Mouse (Mus musculus): ENCODE measurements at regions not wholly inside any gene's neighbourhood (a gene's known extent, or its start where the extent isn't known, plus 50 kb on each side); places are given as distances from the start of the nearest gene placed in this dataset.

DNA sequence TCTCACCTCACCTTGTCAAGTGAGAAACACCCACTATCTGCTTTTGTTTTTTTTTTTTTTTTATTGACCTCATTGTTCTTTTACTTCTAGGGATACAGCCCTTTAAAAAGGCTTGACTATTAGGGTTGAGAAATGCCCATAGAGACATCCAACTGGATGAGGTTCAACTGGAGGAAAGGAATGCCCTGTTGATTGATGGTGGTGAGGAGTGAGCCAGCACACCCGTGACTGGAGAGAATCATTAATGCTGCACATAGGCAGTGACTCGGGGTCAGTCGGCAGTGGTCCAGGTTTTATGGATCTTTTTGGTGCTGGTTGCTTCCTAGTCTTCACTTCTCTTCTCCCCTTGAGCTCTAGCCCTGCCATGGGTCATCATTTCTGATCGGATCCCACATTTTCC lies 82.9 kb upstream of the Cryz start:
- DNase-seq (ENCODE audit: low spot score) = no peak

DNA sequence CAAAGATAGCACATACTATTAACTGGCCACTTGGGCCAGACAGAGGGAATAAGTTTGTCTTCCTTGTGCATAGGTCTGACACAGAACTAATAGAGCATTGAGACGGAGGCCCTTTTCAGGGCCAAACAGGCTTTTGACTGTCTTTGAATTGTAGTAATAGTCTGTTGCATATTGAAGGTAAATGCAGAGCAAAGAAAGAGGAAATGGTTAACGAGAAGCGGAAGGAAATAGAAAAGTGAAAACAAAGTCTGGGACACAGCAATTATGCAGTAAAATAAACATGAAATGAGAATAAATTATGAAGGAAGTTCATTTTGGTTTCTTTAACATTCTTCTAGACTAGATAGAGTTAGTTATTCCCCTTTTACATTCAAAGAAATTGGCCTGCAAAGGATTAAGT lies 86.4 kb upstream of the Cryz start:
- no peak for DNase-seq (ENCODE audit: low spot score)

- no peak for DNase-seq (ENCODE audit: low spot score)
Observed at GRCm38 (mm10) chr3:154509394-154509793, 87.1 kb upstream of the Cryz start.

DNA sequence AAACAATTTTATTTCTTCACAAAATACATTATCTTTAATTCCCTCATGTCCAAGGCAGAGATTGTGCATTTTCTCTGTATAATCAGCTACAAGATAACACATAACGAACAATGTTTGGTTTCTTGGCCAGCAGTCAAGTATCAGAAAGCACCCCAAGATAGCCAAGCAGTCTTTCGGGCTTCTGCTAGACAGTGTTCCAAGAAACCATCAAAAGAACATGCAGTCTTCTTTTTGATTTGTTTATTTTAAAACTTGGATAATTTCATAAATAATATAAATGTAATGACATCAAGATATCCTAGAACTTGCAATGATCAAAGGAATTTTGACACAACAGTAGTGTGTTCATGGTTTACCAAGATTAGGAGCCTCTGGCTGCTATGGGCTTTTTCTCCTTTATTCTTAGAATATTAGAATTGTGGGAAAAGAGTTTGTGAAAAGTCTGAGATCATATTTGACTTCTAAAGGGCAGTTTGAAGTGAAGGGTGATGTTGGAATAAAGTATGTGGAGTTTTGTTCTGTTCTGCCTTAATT lies 103.1 kb upstream of the Cryz start:
- DNase-seq (ENCODE audit: low spot score) = no peak

DNA sequence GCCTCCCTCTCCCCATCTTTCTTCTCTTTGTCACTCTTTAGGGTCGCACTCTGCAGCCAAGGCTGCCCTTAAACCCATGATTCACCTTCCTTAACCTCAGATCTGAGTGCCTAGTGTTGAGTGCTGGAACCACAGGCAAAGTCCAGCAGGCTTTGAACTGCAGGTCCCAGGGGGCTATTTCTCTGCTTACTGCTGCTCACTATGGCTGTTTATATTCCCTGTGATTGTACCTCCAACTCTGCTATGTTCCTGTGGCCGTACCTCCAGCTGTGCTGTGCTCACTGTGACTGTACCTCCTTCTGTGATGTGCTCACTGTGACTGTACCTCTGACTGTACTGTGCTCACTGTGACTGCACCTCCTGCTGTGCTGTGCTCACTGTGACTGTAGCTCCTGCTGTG lies 124.1 kb upstream of the Cryz start:
- no peak for DNase-seq (ENCODE audit: low spot score)

- peak; percentile 14 for DNase-seq (ENCODE audit: low spot score)
Observed at GRCm38 (mm10) chr3:154467581-154468374, 128.7 kb upstream of the Cryz start.

GRCm38 (mm10) chr3:154458208-154458607 lies 127.7 kb upstream of the Lhx8 start:
- no peak for DNase-seq (ENCODE audit: low spot score)

- no peak for DNase-seq (ENCODE audit: low spot score)
Observed at GRCm38 (mm10) chr3:154453025-154453424, 122.6 kb upstream of the Lhx8 start.

DNA sequence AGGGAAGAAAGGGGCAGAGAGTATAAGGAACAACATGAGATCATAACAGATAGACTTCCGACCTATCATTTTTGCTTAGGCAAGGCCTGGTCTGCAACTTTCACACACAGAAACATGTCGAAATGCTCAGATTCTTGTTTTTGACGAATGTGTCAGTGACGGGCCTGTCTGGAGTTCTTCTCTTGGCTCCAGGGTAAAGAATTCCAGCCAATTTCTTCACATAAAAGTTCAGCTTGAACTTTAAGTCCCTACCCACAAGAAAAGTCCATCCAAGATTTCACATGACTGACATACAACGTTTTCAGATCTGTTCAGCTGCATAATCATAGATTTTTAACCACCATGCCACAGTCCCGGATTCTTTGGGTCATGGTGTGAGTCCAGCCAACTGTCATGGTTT lies 122.1 kb upstream of the Lhx8 start:
- no peak for DNase-seq (ENCODE audit: low spot score)

GRCm38 (mm10) chr3:154451169-154451568 lies 120.7 kb upstream of the Lhx8 start:
- no peak for DNase-seq (ENCODE audit: low spot score)

DNA sequence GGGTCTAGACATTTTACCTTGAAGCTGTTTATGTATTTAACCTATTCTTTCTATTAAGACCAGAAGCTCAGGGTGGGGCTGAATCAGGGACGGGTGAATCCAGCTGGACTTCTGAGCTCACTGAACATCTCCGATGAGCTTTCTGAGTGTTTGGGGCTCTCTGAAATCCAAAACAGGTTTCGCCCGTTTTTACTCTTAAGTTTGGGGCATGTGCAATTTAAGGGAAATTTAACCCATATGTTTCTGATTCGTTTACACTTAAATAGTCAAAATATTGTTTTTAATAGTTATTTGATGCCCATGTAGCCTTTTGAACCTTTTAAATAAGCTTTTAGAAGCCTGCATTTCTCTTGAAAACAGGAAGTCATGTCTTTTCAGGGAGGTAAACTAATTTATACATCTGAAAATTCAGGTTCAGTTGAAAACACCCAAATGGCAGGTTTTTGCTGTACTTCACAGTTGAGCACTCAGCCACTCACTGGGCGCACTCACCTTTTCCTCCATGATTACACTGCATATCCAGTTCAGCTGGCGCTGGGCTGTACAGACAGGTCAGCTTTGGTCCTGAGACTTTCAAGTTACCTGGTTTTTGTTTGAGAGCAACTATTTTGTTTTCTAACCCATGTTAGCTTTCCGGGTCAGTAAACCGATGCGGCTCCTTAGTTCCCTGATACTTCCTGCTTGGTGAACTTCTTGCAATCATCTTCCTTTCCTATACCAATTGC lies 113.1 kb upstream of the Lhx8 start:
- DNase-seq (ENCODE audit: low spot score) = no peak

DNA sequence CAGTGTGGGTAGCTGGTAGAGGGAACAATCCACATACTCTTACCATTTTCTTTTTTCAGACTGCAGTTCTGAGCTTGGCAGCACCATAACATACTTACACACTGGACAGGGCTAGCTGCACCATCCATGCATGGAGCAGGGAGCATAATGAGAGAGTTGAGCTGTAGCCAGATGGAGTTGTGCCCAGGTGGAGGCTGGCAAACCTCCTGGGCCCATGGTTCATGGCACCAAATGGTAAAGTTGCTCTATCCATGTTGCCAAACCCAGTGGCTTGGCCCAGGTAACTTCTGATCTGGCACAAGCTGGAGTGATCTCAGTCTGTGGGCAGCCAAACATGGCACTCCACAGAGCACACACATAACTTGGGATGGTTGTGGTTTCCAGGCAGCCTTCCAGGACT lies 111.0 kb upstream of the Lhx8 start:
- no peak for DNase-seq (ENCODE audit: low spot score)

DNA sequence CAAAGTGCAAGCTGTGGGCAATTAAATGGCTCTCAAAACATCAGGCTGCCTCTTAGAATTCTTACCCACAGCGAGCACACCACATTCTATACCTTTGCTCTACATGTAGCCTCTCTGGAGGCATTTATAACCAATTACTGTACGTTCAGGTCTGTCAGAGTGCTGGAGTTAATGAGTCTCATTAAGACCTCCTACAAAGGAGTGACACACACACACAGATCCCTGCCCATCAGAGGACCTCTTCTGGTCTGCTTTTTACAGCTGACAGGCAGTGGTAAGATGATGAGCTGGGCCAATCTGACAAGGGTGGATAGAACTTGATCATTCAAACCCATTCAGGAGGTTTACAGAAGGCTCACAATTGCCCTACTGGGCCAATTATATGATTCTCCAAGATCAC lies 110.4 kb upstream of the Lhx8 start:
- no peak for DNase-seq (ENCODE audit: low spot score)

- DNase-seq (ENCODE audit: low spot score) = no peak
Observed at GRCm38 (mm10) chr3:154430856-154431255, 100.4 kb upstream of the Lhx8 start.

DNA sequence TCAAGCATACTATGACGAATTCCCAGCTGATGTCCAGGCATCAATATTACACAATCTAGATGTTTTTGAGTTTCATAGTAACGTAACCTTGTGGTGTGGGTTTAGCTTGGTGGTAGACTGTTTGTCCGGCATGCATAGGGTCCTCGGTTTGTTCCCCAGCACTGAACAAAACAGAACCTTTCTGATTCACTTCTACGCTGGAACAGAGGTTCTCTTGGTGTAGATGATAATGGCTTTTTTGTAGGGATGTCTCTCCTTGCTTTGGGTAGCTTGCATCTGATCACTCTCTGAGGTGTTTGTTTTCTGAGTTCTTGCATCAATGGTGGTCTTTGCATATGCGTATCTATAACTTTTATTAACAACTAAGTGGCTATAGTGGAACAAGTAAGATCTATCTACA lies 99.2 kb upstream of the Lhx8 start:
- no peak for DNase-seq (ENCODE audit: low spot score)

GRCm38 (mm10) chr3:154424589-154424988 lies 94.1 kb upstream of the Lhx8 start:
- DNase-seq (ENCODE audit: low spot score) = no peak

DNA sequence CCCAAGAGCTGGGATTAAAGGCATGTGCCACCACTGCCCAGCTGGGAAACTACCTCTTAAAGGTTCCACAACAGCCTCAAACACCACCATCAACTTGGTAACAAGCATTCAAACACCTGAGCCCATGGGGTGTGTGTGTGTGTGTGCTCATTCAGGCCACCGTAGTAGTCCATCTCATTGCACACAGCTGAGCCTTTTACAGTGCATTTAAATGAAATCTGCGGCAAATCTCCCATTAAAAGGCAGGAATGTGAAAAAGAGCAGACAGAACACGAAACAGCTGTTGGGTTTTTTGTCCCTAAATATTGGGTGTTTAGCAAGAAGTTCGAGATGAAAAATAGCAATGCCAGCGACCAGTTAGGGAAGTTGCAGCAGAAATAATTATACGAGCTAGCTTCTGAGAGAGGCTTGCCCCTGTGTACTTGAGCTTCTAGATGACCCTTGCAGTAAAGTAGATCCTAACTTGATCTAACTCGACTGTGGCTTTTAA lies 91.0 kb upstream of the Lhx8 start:
- no peak for DNase-seq (ENCODE audit: low spot score)

DNA sequence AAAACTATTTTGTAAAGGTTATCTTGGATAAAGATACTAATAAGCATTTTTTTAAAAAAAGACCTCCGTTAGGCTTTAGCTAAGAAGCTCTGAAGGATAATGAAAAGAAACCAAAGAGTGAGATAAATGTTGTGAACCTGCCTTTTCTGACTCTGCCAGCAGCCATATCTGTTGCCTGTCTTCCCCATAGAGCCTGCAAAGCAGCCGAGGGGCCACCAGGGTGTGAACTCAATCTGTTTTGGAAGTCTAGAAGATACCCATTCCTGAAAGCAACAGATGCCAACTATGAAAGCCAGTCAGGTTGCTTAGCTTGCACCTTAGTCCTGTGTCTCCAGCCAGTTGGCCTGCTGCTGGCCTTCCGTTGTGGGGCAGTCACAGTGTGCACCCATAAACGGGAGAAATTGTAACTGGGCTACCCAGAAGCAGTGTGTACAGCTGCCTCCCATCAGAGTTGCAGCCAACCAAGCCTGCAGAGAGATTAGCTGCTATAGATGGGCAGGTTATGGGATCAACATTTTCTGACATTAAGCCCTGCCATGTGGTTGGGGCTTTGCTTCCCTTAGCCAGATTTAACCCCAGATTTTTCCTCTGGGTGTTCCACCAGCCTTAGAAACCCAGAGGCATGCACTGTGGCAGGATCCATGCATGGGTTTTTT lies 87.8 kb upstream of the Lhx8 start:
- no peak for DNase-seq (ENCODE audit: low spot score)

- no peak for DNase-seq (ENCODE audit: low spot score)
Observed at GRCm38 (mm10) chr3:154414358-154414757, 83.9 kb upstream of the Lhx8 start.

DNA sequence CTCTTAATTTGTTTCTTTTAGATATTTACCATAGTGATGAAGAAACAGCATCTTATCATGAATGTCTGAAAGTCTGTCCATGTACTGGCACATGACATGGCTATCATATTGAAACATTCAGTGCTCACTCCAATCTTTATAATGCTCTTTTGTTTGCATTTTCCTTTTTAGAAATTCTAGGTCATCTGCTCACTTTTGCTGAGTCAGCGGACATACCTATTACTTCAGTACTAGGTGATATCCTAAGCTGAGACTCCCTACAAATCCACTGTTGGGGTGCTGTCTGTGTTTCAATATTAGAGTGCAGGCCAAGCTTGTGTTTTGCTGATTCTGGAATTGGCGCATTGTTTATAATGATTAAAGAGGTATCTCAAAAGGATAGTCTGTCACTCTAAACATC lies 79.8 kb upstream of the Lhx8 start:
- no peak for DNase-seq (ENCODE audit: low spot score)

DNA sequence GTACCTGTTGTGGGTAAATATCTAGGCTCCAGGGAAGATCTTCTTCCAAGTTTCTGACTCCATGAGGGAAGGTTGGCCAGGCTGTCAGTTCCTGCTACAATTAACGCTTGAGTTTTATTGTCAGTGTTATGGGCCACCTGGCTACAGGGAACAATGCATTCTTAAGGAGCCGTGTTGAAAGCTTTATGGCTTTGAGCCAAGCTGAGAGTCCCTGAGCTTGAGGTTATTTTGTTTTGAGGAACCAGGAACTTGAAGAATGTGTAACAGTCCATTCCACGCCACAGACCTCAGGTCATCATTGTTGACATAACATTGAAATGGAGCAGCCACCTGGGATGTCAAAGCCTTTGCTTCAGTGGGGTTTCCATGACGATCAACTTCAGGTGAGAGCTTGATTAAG lies 71.6 kb upstream of the Lhx8 start:
- no peak for DNase-seq (ENCODE audit: low spot score)

DNA sequence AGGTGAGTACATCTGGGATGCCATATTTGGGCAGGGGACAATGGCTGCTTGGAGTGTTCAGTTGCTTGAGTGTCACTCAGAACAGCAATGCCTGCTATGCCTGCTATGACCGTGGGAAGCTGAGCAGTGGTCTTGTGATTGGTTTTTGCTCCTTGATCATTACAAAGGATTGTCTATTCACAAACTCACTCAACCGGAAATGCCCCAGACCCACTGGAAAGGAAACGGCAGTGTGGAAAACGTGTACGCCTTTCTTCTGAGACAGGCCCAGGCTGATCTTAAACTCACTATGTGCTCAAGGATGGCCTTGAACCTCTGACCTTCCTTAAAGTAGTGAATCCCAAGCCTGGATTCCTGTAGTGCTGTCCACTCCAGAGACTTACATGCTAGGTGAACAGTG lies 63.2 kb upstream of the Lhx8 start:
- DNase-seq (ENCODE audit: low spot score) = no peak

- no peak for DNase-seq (ENCODE audit: low spot score)
Observed at GRCm38 (mm10) chr3:154391629-154392028, 61.2 kb upstream of the Lhx8 start.

Measured in urinary bladder, postnatal 14 days (tissue).